Mouse (Mus musculus) adrenal gland, adult 10 weeks (tissue): ENCODE measurements around the gene Exd2. TPM values are rescaled to one million over a fixed set of nuclear protein-coding genes. Genes with fewer than 3 reads are reported as not detected.

Experiments
- polyA plus RNA-seq: library from polyadenylated mRNA; stranded (reverse); fragments of 350-450 nt; fragmentation: Illumina TruSeq; extraction: RNeasy Lipid Tissue Mini Kit (QIAGEN cat#74804); gene quantifications from one replicate; pipeline ENCODE4 v1.2.3, GENCODE M21; 2014; ENCODE audit warnings: low read depth, low replicate concordance

Gene Exd2
- 23.7 TPM for polyA plus RNA-seq

DNA sequence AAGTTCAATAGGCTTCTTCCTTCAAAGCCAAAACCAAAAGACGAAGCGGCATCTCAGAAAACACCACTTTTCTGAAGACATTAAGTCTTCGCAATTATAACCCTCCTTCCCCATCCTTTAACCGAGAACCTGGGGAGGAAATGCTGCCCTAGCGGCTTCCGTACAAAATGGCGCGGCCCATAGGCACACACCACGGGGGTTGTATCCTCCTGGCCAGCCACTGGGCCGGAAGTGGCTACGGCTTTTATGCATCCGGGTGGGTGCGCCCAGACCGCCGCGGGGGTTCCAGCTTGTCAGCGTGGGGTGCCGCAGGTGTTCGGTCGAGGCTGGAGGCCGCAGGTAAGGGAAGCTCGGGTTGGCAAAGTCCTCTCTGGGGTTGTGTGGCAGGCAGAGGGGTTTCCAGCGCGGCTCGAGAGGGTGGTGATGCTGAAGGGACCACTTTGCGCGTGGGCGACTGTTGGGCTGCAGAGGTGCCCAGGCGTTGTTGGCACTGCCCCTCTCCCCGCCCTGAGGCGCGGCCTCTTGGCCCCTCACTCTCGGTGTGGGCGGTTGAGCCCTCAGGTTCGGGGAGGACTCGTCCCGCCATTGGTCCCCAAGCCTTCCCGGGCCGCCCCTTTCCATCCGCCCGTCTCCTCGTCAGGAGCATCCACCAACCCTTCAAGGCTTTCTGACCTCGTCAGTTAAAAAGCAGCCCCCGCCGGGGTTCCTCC is at the start of gene Exd2:
Exd2 (plus strand) TSS at position 154 of the 710 bp plus-strand sequence.

GRCm38 (mm10) chr12:80436336-80436976 is 26.4 kb upstream of the Exd2 start, which contains the start of gene Dcaf5:
TSS of gene Dcaf5 (minus strand) at chr12:80436601.

DNA sequence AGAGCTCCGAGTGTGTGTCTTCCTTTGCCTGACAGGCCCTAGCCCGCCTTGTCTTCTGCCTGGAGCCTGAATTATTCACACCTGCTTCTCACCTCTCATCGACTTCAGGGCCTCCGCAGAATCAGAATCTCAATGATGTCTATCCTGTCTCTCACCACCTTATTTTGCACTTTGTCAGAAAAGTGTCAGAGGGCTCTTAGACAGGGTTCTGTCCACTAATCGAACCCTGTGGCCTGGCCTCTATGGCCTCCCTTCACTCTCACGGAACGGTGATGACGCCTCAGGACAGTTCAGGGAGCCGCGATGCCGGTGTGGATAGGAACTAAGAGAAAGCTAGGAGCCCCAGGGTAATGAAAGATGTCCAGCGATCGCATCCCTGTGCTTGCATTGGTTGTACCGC is 55.1 kb downstream of the Exd2 start, which contains the start of gene Galnt16:
Galnt16 (plus strand) TSS at position 301 of the 400 bp plus-strand sequence.

Other genes starting within 250 kb of the Exd2 start
- 15.6 TPM for gene Actn1, start 202.7 kb upstream of the Exd2 start, polyA plus RNA-seq
- gene Dcaf5, start 26.5 kb upstream of the Exd2 start, polyA plus RNA-seq = 33.2 TPM
- gene Galnt16, start 55.2 kb downstream of the Exd2 start, polyA plus RNA-seq = 4.0 TPM
- gene Slc39a9, start 180.8 kb downstream of the Exd2 start, polyA plus RNA-seq = 65.2 TPM
- 30.6 TPM for gene Erh, start 181.2 kb downstream of the Exd2 start, polyA plus RNA-seq
- gene Plekhd1, start 229.5 kb downstream of the Exd2 start, polyA plus RNA-seq = not detected